Comparison of ENCODE assay signal across 8 mouse cellular contexts in genomic region chr5:109559191-109559590, GRCm38 (mm10). TPM values are rescaled to one million over a fixed set of nuclear protein-coding genes. Genes with fewer than 3 reads are reported as not detected.
DNase-seq lines count a peak whose midpoint lies in the region; ATAC-seq and TF ChIP-seq lines count a peak whose summit lies in the region.

No protein-coding gene starts in this region.

- peaks cover 24% of the 10 kb centered on the region for H3K9me3 ChIP-seq in kidney, embryonic 14.5 days (ENCODE audit: control insufficient read depth, low read length)
- H3K9me3 ChIP-seq in ES-Bruce4 (replicated peaks; ENCODE audit: control insufficient read depth, insufficient read depth, low read length, poor library complexity, severe bottlenecking), result no peaks in the 10 kb centered on the region
- peaks cover 53% of the 10 kb centered on the region for H3K9me3 ChIP-seq in forebrain, embryonic 10.5 days
- peaks cover 27% of the 10 kb centered on the region for H3K9me3 ChIP-seq in limb, embryonic 14.5 days (ENCODE audit: control insufficient read depth, low read length)
- H3K9me3 ChIP-seq in stomach, postnatal 0 days (ENCODE audit: control insufficient read depth, low read length), result peaks cover 14% of the 10 kb centered on the region

- H3K27me3 ChIP-seq in kidney, embryonic 14.5 days (ENCODE audit: control insufficient read depth, insufficient read depth, low read length), result no peaks in the 10 kb centered on the region
- H3K27me3 ChIP-seq in ES-Bruce4 (ENCODE audit: control insufficient read depth, insufficient read depth, low read length, poor library complexity, severe bottlenecking), result no peaks in the 10 kb centered on the region
- H3K27me3 ChIP-seq in forebrain, embryonic 10.5 days (ENCODE audit: poor library complexity, severe bottlenecking), result no peaks in the 10 kb centered on the region
- no peaks in the 10 kb centered on the region for H3K27me3 ChIP-seq in limb, embryonic 14.5 days (ENCODE audit: control insufficient read depth, insufficient read depth, low read length)
- H3K27me3 ChIP-seq in stomach, postnatal 0 days (ENCODE audit: control insufficient read depth, insufficient read depth, low read length), result no peaks in the 10 kb centered on the region

- peak overlapping the region; percentile 47; the same call in 1 of the 2 replicates for H3K4me2 ChIP-seq in kidney, embryonic 14.5 days (replicated peaks; ENCODE audit: low read depth, low read length)
- H3K4me2 ChIP-seq in limb, embryonic 14.5 days (replicated peaks; ENCODE audit: low read depth, low read length, severe bottlenecking), result peak overlapping the region; percentile 48
- H3K4me2 ChIP-seq in stomach, postnatal 0 days (replicated peaks; ENCODE audit: low read depth), result peak overlapping the region; percentile 49

- no peak for TF ChIP-seq CTCF in ES-Bruce4 (IDR thresholded peaks at IDR 0.05; ENCODE audit: low read depth, low read length)
- 0 out of 2 replicates have a peak, but pooled peaks have one; percentile 4 for TF ChIP-seq CTCF in stomach, postnatal 0 days (IDR thresholded peaks at IDR 0.05; ENCODE audit: low read depth)

- 24% methylated on average over 6 of the region's 6 CpGs for WGBS in kidney, embryonic 14.5 days
- 25% methylated on average over 6 of the region's 6 CpGs for WGBS in forebrain, embryonic 10.5 days
- WGBS in limb, embryonic 14.5 days, result 37% methylated on average over 5 of the region's 6 CpGs
- WGBS in stomach, postnatal 0 days, result 15% methylated on average over 6 of the region's 6 CpGs

- H3K9ac ChIP-seq in kidney, embryonic 14.5 days (ENCODE audit: low read depth, low read length), result peak overlapping the region; percentile 50; the same call in 1 of the 2 replicates
- peak overlapping the region; percentile 75 for H3K9ac ChIP-seq in ES-Bruce4 (ENCODE audit: low read depth, poor library complexity, severe bottlenecking)
- no peak overlapping the region for H3K9ac ChIP-seq in limb, embryonic 14.5 days (ENCODE audit: low read depth, low read length, severe bottlenecking)
- H3K9ac ChIP-seq in stomach, postnatal 0 days (ENCODE audit: low read length), result no peak overlapping the region

- no peaks in the 10 kb centered on the region for H3K4me1 ChIP-seq in kidney, embryonic 14.5 days (ENCODE audit: control insufficient read depth, insufficient read depth, low read length)
- H3K4me1 ChIP-seq in ES-Bruce4 (ENCODE audit: control insufficient read depth, insufficient read depth, low read length), result no peaks in the 10 kb centered on the region
- H3K4me1 ChIP-seq in forebrain, embryonic 10.5 days, result 0 out of 2 replicates have a peak, but pooled peaks cover 4% of the 10 kb centered on the region
- no peaks in the 10 kb centered on the region for H3K4me1 ChIP-seq in limb, embryonic 14.5 days (ENCODE audit: control insufficient read depth, insufficient read depth, low read length)
- no peaks in the 10 kb centered on the region for H3K4me1 ChIP-seq in stomach, postnatal 0 days (replicated peaks; ENCODE audit: control insufficient read depth, insufficient read depth)

- peak overlapping the region; percentile 62 for H3K4me3 ChIP-seq in kidney, embryonic 14.5 days (ENCODE audit: low read length)
- peak overlapping the region; percentile 66 for H3K4me3 ChIP-seq in ES-Bruce4 (ENCODE audit: low read depth, low read length)
- H3K4me3 ChIP-seq in forebrain, embryonic 10.5 days, result peak overlapping the region; percentile 72
- H3K4me3 ChIP-seq in limb, embryonic 14.5 days (replicated peaks; ENCODE audit: low read length), result peak overlapping the region; percentile 68
- H3K4me3 ChIP-seq in stomach, postnatal 0 days (ENCODE audit: low read depth, low read length), result peak overlapping the region; percentile 59

- no peak for TF ChIP-seq EP300 in ES-Bruce4 (IDR thresholded peaks at IDR 0.05; ENCODE audit: insufficient read depth, low read depth, low read length)
- no peak for TF ChIP-seq EP300 in stomach, postnatal 0 days (optimal IDR thresholded peaks at IDR 0.05)

- ATAC-seq in kidney, embryonic 14.5 days (ENCODE audit: low FRiP score, low TSS enrichment), result no peak
- ATAC-seq in limb, embryonic 14.5 days (ENCODE audit: low FRiP score, low read depth), result no peak
- ATAC-seq in stomach, postnatal 0 days (ENCODE audit: low FRiP score, low TSS enrichment), result no peak

- no peak for DNase-seq in kidney, adult 11 months
- no peak for DNase-seq in forebrain, embryonic 10.5 days (ENCODE audit: extremely low spot score, low spot score)
- no peak for DNase-seq in limb, embryonic 14.5 days (ENCODE audit: low spot score)
- no peak for DNase-seq in stomach, postnatal 0 days (ENCODE audit: low spot score)
- DNase-seq in right cerebral cortex, postnatal 36 days (ENCODE audit: low spot score in 2 of 2), result no peak
- DNase-seq in gastrocnemius, postnatal 4 days (ENCODE audit: low spot score in 2 of 2), result no peak

- TF ChIP-seq POLR2A in ES-Bruce4 (IDR thresholded peaks at IDR 0.05; ENCODE audit: insufficient read depth, low read length), result no peak
- no peak for TF ChIP-seq POLR2A in limb, embryonic 14.5 days (IDR thresholded peaks at IDR 0.05; ENCODE audit: borderline replicate concordance, extremely low read depth, insufficient read depth, insufficient read length)

- H3K36me3 ChIP-seq in kidney, embryonic 14.5 days (ENCODE audit: control insufficient read depth, insufficient read depth, low read length), result no peaks in the 10 kb centered on the region; the same call in 1 of the 2 replicates
- no peaks in the 10 kb centered on the region for H3K36me3 ChIP-seq in ES-Bruce4 (ENCODE audit: control insufficient read depth, insufficient read depth, low read length, poor library complexity, severe bottlenecking)
- H3K36me3 ChIP-seq in forebrain, embryonic 10.5 days (replicated peaks), result peaks cover 21% of the 10 kb centered on the region
- no peaks in the 10 kb centered on the region; the same call in 1 of the 2 replicates for H3K36me3 ChIP-seq in limb, embryonic 14.5 days (ENCODE audit: control insufficient read depth, insufficient read depth, low read length)
- no peaks in the 10 kb centered on the region for H3K36me3 ChIP-seq in stomach, postnatal 0 days (ENCODE audit: control insufficient read depth, insufficient read depth, low read length)

- peak overlapping the region; percentile 95; the same call in 1 of the 2 replicates for H3K27ac ChIP-seq in kidney, embryonic 14.5 days (ENCODE audit: low read depth, low read length)
- peak overlapping the region; percentile 71; the same call in 1 of the 2 replicates for H3K27ac ChIP-seq in ES-Bruce4 (ENCODE audit: insufficient read depth, low read length)
- H3K27ac ChIP-seq in forebrain, embryonic 10.5 days, result peak overlapping the region; percentile 91
- H3K27ac ChIP-seq in limb, embryonic 14.5 days (replicated peaks; ENCODE audit: low read depth, low read length), result 0 out of 2 replicates have a peak overlapping the region, but pooled peaks have one; percentile 92
- H3K27ac ChIP-seq in stomach, postnatal 0 days (replicated peaks), result no peak overlapping the region

RNA-seq across cellular contexts. Expression of gene Crlf2, which starts 0.4 kb away (rescaled TPM):
- polyA plus RNA-seq in kidney, embryonic 14.5 days (2014; fragmentation: Nextera tagmentation; extraction: Ambion mirVana), result 11.0 and 11.4 TPM in 2 replicates
- 9.4 and 15.6 TPM in 2 replicates for polyA plus RNA-seq in ES-Bruce4 (2011; ENCODE audit: insufficient read depth, insufficient read length, low read depth, missing spikeins)
- 2.9 and 3.2 TPM in 2 replicates for polyA plus RNA-seq in forebrain, embryonic 10.5 days (2016; fragmentation: Nextera tagmentation; extraction: Ambion mirVana)
- polyA plus RNA-seq in limb, embryonic 14.5 days (2012; rRNA removed), result 22.1 and 35.5 TPM in 2 replicates
- 9.1 and 11.0 TPM in 2 replicates for polyA plus RNA-seq in limb, embryonic 14.5 days (2014; fragmentation: Nextera tagmentation; extraction: Ambion mirVana)
- polyA plus RNA-seq in stomach, postnatal 0 days (2015; fragmentation: Nextera tagmentation; extraction: Ambion mirVana), result 8.7 and 9.9 TPM in 2 replicates
- 10 to 100 TPM; 13.6 to 18.0 TPM for total RNA-seq in gastrocnemius, postnatal 4 days (2021)

Comparison
In these comparisons a context has a peak if more than half of its experiments do, and no peak if none do; other contexts are left out.
1. H3K9ac ChIP-seq: peak in kidney, embryonic 14.5 days (single experiment) and ES-Bruce4 (single experiment); none in limb, embryonic 14.5 days (single experiment) and stomach, postnatal 0 days (single experiment).
2. Peak in every context shown above with its lines, with median percentiles within 50 percentile points of each other: H3K4me2 ChIP-seq and H3K4me3 ChIP-seq.